Mouse (Mus musculus): ENCODE results near the gene Ube2b. TPM values are rescaled to one million over a fixed set of nuclear protein-coding genes. Genes with fewer than 3 reads are reported as not detected.

The Ube2b gene
- total RNA-seq, 2 experiments from 2014 or later: 37.5 to 51.1 TPM

GRCm38 (mm10) chr11:51940511-51940955, 60.0 kb downstream of the Ube2b start:
- ATAC-seq (replicated peaks; ENCODE audit: low FRiP score, low TSS enrichment, poor library complexity, severe bottlenecking): no peak

DNA sequence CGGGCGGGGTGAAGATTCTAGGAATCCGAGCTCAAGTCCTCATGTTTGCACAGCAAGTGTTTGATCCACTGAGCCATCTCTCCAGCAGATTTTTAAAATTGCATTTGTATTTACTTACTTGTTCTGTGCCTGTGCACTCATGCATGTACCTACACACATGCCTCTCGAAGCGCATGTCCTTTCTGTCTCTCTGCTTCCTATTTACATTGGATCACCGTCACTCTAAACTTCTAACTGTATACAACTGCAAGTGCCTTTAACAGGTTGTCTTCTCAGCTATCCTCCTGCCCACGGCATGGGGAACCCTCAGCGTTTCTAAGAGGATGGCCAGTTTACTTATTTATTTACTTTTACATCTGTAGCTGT, 61.0 kb downstream of the Ube2b start:
- no peak for ATAC-seq (replicated peaks; ENCODE audit: low FRiP score, low TSS enrichment, poor library complexity, severe bottlenecking)

DNA sequence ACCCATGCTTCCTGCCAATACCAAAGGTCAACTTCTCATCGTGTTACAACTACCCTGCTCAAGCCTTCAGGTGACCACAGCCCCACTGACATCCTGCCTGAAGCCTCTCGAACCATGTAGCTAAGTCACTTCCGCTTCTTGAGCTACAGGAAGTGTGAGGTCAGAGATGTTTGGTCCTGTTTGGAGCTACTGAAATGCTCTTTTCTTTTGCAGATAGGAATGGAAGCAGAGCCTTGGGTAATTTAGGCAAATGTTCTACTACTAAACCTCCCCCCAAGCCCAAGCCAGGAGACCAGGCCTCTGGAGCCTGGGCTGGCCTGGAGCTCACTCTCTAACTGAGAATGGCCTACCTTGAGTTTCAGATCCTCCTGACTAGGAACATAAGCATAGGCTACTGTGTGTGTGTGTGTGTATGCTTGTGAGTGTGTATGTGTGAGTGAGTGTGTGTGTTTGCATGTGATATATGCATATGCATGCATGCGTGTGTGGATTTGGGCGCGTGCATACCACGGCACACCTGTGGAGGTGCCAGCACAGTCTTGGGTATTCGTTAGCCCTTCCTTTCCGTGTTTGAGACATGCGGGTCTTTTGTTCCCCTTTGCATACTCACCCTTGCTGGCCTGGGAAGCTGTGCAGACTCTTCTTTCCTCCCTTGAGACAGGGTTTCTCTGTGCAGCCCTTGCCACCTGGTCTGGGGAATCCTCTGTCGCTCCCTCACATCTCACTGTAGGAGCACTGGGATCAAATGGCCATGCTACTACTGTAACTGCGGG, 61.6 kb downstream of the Ube2b start:
- ATAC-seq (replicated peaks; ENCODE audit: low FRiP score, low TSS enrichment, poor library complexity, severe bottlenecking): no peak

- no peak for ATAC-seq (replicated peaks; ENCODE audit: low FRiP score, low TSS enrichment, poor library complexity, severe bottlenecking)
These were observed 63.2 kb downstream of the Ube2b start for GRCm38 (mm10) chr11:51937361-51937781.

- no peak for ATAC-seq (replicated peaks; ENCODE audit: low FRiP score, low TSS enrichment, poor library complexity, severe bottlenecking)
These were observed 64.7 kb downstream of the Ube2b start for GRCm38 (mm10) chr11:51935636-51936434.

Other genes with a start within 250 kb of the Ube2b start
- gene Sec24a, start 237.1 kb downstream of the Ube2b start, total RNA-seq (2014; fragmentation: Nextera tagmentation): 23.5 and 30.5 TPM in 2 replicates
- gene Sec24a, start 237.1 kb downstream of the Ube2b start, total RNA-seq (2017): 6.2 and 6.5 TPM in 2 replicates
- gene Sar1b, start 237.1 kb downstream of the Ube2b start, total RNA-seq (2014; fragmentation: Nextera tagmentation): 63.9 and 74.0 TPM in 2 replicates
- gene Sar1b, start 237.1 kb downstream of the Ube2b start, total RNA-seq (2017): 62.2 and 85.3 TPM in 2 replicates
- 11.1 and 12.1 TPM in 2 replicates for gene Jade2, start 143.1 kb downstream of the Ube2b start, total RNA-seq (2014; fragmentation: Nextera tagmentation)
- 7.1 and 8.9 TPM in 2 replicates for gene Jade2, start 143.1 kb downstream of the Ube2b start, total RNA-seq (2017)
- 73.1 and 95.6 TPM in 2 replicates for gene Cdkn2aipnl, start 33.1 kb downstream of the Ube2b start, total RNA-seq (2014; fragmentation: Nextera tagmentation)
- gene Cdkn2aipnl, start 33.1 kb downstream of the Ube2b start, total RNA-seq (2017): 69.1 and 94.7 TPM in 2 replicates
- 4.8 and 9.5 TPM in 2 replicates for gene Cdkl3, start 3.5 kb upstream of the Ube2b start, total RNA-seq (2014; fragmentation: Nextera tagmentation)
- 1.5 and 11.8 TPM in 2 replicates for gene Cdkl3, start 3.5 kb upstream of the Ube2b start, total RNA-seq (2017)
- 65.6 and 66.8 TPM in 2 replicates for gene Ppp2ca, start 97.9 kb upstream of the Ube2b start, total RNA-seq (2014; fragmentation: Nextera tagmentation)
- 103 and 104 TPM in 2 replicates for gene Ppp2ca, start 97.9 kb upstream of the Ube2b start, total RNA-seq (2017)
- not detected in 2 replicates for gene Olfr1373, start 144.8 kb upstream of the Ube2b start, total RNA-seq (2014; fragmentation: Nextera tagmentation)
- not detected in 2 replicates for gene Olfr1373, start 144.8 kb upstream of the Ube2b start, total RNA-seq (2017)
- gene Olfr1371, start 213.2 kb upstream of the Ube2b start, total RNA-seq (2014; fragmentation: Nextera tagmentation): not detected in 2 replicates
- not detected in 2 replicates for gene Olfr1371, start 213.2 kb upstream of the Ube2b start, total RNA-seq (2017)
- 186 and 213 TPM in 2 replicates for gene Skp1a, start 231.2 kb upstream of the Ube2b start, total RNA-seq (2014; fragmentation: Nextera tagmentation)
- 282 and 332 TPM in 2 replicates for gene Skp1a, start 231.2 kb upstream of the Ube2b start, total RNA-seq (2017)

All from megakaryocyte-erythroid progenitor cell, adult 5-6 weeks (primary cell).